Mouse (Mus musculus) kidney, adult 2 months (tissue): ENCODE data around the gene Ttll9. TPM values are rescaled to one million over a fixed set of nuclear protein-coding genes. Genes with fewer than 3 reads are reported as not detected.

ENCODE experiments used
- DNase-seq: peaks from one replicate; pipeline ENCODE4 v3.0.0; 2021
- H3K27ac ChIP-seq: fragments of 200-500 bp; 2 replicates; pipeline ENCODE4 v1.5.1; 2012; ENCODE audit warnings: low read depth, low read length, control low read depth, inconsistent platforms; ENCODE audit not compliant: insufficient read depth
- H3K27me3 ChIP-seq: fragments of 200-500 bp; replicated peaks from 2 replicates; pipeline ENCODE4 v1.6.1; 2012; ENCODE audit warnings: mild to moderate bottlenecking, moderate library complexity, low read length, inconsistent platforms; ENCODE audit not compliant: control insufficient read depth, insufficient read depth
- H3K36me3 ChIP-seq: fragments of 200-500 bp; 2 replicates; pipeline ENCODE4 v1.6.1; 2012; ENCODE audit warnings: mild to moderate bottlenecking, moderate library complexity, low read length, inconsistent platforms; ENCODE audit not compliant: control insufficient read depth, insufficient read depth
- H3K4me1 ChIP-seq: fragments of 200-500 bp; 2 replicates; pipeline ENCODE4 v1.6.1; 2011; ENCODE audit warnings: low read length; ENCODE audit not compliant: control insufficient read depth, insufficient read depth
- H3K4me3 ChIP-seq: fragments of 200-500 bp; 2 replicates; pipeline ENCODE4 v1.5.1; 2011; ENCODE audit warnings: mild to moderate bottlenecking, low read depth, low read length, control low read depth; ENCODE audit not compliant: insufficient read depth
- CTCF ChIP-seq: fragments of 200-500 bp; conservative IDR thresholded peaks from 2 replicates; pipeline ENCODE4 v1.5.1; 2011; ENCODE audit warnings: low read depth, mild to moderate bottlenecking, control low read depth, low read length, moderate library complexity, mixed read lengths; ENCODE audit not compliant: insufficient read depth, insufficient read length
- POLR2A ChIP-seq: fragments of 200-500 bp; IDR thresholded peaks from one replicate; pipeline ENCODE4 v1.6.1; 2011; ENCODE audit warnings: low read depth, low read length, control low read depth
- WGBS: fragments of 180-500 bp; shearing (Covaris S2); methylation state at CpG from one replicate; pipeline ENCODE4 v1.1.7; 2018; 5-methylcytosine and 5-hydroxymethylcytosine counted together
- polyA plus RNA-seq: library from polyadenylated mRNA; depleted of rRNA; stranded (reverse); fragments of >200 nt; gene quantifications from 2 replicates; pipeline ENCODE4 v1.2.3, GENCODE M21; 2012

Ttll9 gene
- polyA plus RNA-seq, 1 experiment = 1.0 TPM

- no peaks in the 10 kb centered on the region for H3K27me3 ChIP-seq
- H3K4me3 ChIP-seq = peak within 1 kb of the TSS; percentile 60
- H3K36me3 ChIP-seq = no peaks in the 10 kb centered on the region
- H3K4me1 ChIP-seq = no peaks in the 10 kb centered on the region
- no peak for DNase-seq
- TF ChIP-seq POLR2A (no peak), CTCF (no peak)
- peak within 1 kb of the TSS; percentile 24; the same call in 1 of the 2 replicates for H3K27ac ChIP-seq
- under 1% methylated on average over 51 of the region's 54 CpGs for WGBS
Measured at GRCm38 (mm10) chr2:152951065-152951849, 11.0 kb upstream of the Ttll9 start, which contains the start of gene Dusp15. Dusp15 (minus strand) TSS chr2:152951698.

- WGBS = 15% methylated on average over 13 of the region's 13 CpGs
Measured at GRCm38 (mm10) chr2:152951850-152952720, 10.2 kb upstream of the Ttll9 start.

GRCm38 (mm10) chr2:152958116-152958515 lies 4.2 kb upstream of the Ttll9 start:
- H3K27ac ChIP-seq = no peak overlapping the region
- DNase-seq = peak; percentile 65
- 66% methylated on average over 3 of the region's 3 CpGs for WGBS
- no peak overlapping the region for H3K4me3 ChIP-seq
- TF ChIP-seq CTCF (no peak), POLR2A (no peak)
- H3K36me3 ChIP-seq = no peaks in the 10 kb centered on the region
- H3K4me1 ChIP-seq = no peaks in the 10 kb centered on the region
- H3K27me3 ChIP-seq = no peaks in the 10 kb centered on the region

More at GRCm38 (mm10) chr2:152951850-152952720, 10.2 kb upstream of the Ttll9 start:
- Histone ChIP-seq H3K4me3 (peak overlapping the region; percentile 60), H3K27me3 (no peaks in the 10 kb centered on the region), H3K4me1 (no peaks in the 10 kb centered on the region), H3K27ac (no peak overlapping the region), H3K36me3 (no peaks in the 10 kb centered on the region)
- no peak for DNase-seq
- no peak for TF ChIP-seq POLR2A
- TF ChIP-seq CTCF = no peak

GRCm38 (mm10) chr2:152965555-152965954 lies 3.3 kb downstream of the Ttll9 start:
- H3K27ac ChIP-seq = no peak overlapping the region
- no peaks in the 10 kb centered on the region for H3K36me3 ChIP-seq
- H3K4me3 ChIP-seq = no peak overlapping the region
- no peaks in the 10 kb centered on the region for H3K4me1 ChIP-seq
- no peaks in the 10 kb centered on the region for H3K27me3 ChIP-seq
- DNase-seq = no peak
- TF ChIP-seq POLR2A = no peak
- no peak for TF ChIP-seq CTCF
- 57% methylated on average over 4 of the region's 4 CpGs for WGBS

- TF ChIP-seq POLR2A (no peak), CTCF (no peak)
- DNase-seq = no peak
- no peak overlapping the region for H3K27ac ChIP-seq
- 61% methylated on average over 3 of the region's 3 CpGs for WGBS
- no peaks in the 10 kb centered on the region for H3K36me3 ChIP-seq
- no peaks in the 10 kb centered on the region for H3K27me3 ChIP-seq
- 0 out of 2 replicates have a peak, but pooled peaks cover 3% of the 10 kb centered on the region for H3K4me1 ChIP-seq
- H3K4me3 ChIP-seq = no peak overlapping the region
Measured at GRCm38 (mm10) chr2:152976991-152977390, 14.7 kb downstream of the Ttll9 start.

GRCm38 (mm10) chr2:152985582-152985981 lies 23.3 kb downstream of the Ttll9 start:
- H3K4me3 ChIP-seq = no peak overlapping the region
- TF ChIP-seq CTCF = no peak
- no peak for TF ChIP-seq POLR2A
- no peaks in the 10 kb centered on the region for H3K27me3 ChIP-seq
- 41% methylated on average over 1 of the region's 1 CpGs for WGBS
- DNase-seq = no peak
- H3K27ac ChIP-seq = no peak overlapping the region
- H3K36me3 ChIP-seq = no peaks in the 10 kb centered on the region
- no peaks in the 10 kb centered on the region for H3K4me1 ChIP-seq

GRCm38 (mm10) chr2:152991529-152991928 lies 29.2 kb downstream of the Ttll9 start:
- no peaks in the 10 kb centered on the region; the same call in 1 of the 2 replicates for H3K4me1 ChIP-seq
- WGBS = 65% methylated on average over 9 of the region's 9 CpGs

More at GRCm38 (mm10) chr2:152991529-152991928, 29.2 kb downstream of the Ttll9 start:
- Histone ChIP-seq H3K36me3 (no peaks in the 10 kb centered on the region), H3K4me3 (no peak overlapping the region), H3K27me3 (no peaks in the 10 kb centered on the region), H3K27ac (no peak overlapping the region)
- TF ChIP-seq CTCF = no peak
- DNase-seq = peak; percentile 54
